Mouse (Mus musculus) cerebellum, adult 18-20 months (tissue): ENCODE data around the gene Gm4881.

Experiments
- DNase-seq, 2 experiments: peaks; one replicate each; pipeline ENCODE4 v3.0.0; 2021

The Gm4881 gene

GRCm38 (mm10) chr7:24892125-24892583, 52.1 kb downstream of the Gm4881 start:
- no peak for DNase-seq

GRCm38 (mm10) chr7:24891241-24892124, 52.8 kb downstream of the Gm4881 start:
- no peak for DNase-seq

DNA sequence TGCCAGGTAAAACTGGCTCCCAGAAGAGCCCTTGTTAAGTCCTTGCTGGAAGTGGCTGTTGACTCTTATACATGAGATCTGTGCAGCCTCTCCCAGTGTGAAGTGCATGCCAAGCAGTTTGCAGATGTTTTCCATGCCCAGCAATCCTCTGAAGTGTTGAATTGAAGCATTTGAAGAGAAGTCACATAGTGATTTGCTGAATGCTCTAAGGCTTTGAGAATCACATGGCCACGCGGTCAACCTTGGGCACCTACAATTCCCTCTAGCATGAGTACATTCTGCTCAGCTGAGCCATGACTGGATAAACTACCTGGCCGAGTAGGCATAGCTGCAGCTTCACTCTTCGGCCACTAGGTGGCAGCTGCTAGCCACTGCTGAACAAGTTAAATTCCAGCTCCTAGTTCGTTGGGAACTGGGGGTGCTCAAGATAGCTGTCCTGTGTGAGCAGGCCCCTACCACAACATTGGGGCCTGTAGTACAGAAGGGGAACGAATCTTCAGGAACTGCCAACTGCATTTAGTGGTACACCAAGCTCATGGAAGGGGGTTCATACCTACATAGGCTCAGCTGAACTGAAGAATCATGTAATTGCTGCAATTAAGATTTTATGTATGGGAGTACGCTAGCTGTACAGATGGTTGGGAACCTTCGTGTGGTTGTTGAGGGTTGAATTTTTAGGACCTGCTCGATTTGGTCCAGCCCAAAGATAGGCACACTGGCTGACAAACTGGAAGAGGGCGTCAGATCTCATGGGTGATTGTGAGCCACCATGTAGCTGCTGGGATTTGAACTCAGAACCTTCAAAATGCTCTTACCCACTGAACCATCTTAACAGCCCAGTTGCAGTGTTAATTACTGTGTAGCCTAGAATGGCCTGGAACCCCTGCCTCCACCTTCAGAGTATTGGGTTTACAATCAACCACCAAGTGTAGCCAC, 53.7 kb downstream of the Gm4881 start:
- peak; percentile 75 to 76 for DNase-seq

- DNase-seq = no peak
Observed at GRCm38 (mm10) chr7:24889431-24890220, 54.7 kb downstream of the Gm4881 start.

DNA sequence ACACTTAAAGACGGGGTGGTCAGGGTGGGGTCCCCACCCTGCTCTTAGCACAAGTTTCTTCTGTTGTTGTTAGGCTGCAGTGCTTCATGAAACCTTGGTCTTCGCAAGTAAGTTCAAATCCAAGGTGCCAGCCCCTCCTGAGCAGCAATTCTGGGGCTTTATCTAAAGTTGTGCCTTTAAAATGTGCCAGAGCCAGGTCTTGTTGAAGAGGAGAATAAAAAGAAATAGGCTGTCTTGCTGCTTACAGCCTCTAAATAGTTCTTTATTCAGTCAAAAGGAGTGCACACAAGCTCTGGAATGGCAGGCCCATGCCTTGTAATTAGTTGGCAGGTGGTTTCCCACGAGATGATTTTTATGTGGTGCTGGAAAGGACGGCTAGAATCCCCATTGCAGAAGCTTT, 57.2 kb downstream of the Gm4881 start:
- no peak for DNase-seq

DNA sequence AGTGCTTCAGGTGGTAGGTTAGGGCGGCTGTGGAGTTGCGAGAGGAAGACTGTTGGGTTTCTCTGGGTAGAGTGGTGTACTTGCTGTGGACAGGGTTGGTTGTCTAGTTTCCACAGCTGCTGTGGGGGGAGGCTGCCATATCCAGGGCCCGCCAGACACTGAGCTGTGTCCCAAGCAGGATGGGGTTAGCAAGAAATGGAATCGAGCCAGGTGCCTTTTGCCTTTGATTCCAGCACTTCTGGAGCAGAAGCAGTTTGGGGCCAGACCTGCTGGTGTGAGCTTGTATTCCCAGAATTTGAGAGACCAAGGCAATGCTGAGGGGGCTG, 58.0 kb downstream of the Gm4881 start:
- no peak for DNase-seq

GRCm38 (mm10) chr7:24885468-24886307, 58.6 kb downstream of the Gm4881 start:
- DNase-seq = no peak

DNA sequence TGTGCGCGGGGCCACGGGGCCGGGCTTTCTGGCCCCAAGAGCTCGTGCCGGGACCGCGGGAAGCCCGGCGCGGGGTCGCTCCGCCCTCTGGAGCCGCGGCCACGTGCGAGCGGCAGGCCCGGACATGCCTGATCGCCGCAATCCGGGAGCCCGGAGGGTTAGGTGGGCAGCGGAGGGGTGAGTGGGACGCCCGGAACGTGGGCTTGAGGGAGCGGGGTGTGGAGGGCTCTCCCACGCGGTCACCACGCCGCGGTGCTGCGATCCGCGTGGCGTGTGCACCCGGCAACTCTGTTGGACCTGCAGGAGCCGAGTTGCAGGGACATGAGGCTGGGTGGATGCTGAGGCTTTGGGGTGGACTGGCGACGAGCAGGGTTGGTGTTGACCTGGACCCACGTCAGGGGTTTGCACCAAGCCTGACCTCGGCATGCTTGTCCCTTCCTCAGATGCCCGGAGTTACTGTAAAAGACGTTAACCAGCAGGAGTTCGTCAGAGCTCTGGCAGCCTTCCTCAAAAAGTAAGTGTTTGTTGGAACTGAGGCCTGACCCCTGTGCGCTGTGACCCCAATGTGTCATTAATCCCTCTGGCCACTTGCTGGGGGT, 59.5 kb downstream of the Gm4881 start:
- peak in 1 of 2 experiments; percentile 34 for DNase-seq

DNA sequence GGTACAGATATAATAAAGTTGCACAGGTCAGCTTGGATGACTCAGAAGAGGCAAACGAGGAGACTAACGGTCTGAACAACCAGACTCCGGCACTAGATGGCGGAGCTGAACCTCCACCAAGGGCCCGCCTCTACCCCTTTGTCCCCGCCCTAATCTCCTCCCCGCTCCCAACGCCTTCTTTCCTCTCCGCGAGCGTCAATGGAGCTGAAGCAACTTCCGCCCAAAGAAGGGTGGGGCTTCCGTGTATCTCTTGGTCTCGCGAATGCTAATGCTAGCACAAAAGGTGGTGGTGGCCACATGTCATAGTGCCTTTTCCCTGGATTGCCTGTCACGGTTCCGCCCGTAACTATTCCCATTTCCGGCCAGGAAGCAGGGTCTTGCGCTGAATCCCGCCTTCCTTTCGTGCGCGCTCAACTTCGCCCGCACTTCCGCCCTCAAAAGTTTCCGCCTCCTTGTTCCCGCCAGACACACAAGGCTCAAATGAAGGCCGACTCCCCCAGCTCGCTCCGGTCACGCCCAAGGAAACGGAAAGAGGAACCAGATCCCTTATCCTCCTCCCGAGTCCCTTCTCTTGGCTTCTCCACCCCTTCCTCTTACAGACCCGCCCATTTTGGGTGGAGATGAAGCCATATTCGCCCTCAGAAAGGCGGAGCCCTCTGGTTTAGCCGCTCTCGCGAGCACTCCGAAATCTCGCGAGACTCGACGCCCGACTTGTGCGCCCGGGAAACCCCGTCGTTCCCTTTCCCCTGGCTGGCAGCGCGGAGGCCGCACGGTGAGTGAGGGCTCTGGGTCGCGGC, 60.2 kb downstream of the Gm4881 start, which contains the start of gene Rps19:
TSS of gene Rps19 (plus strand) at position 476 of the 797 bp plus-strand sequence.
- DNase-seq = peak; percentile 97 to 100

- DNase-seq = no peak
Observed at GRCm38 (mm10) chr7:24882416-24883199, 61.7 kb downstream of the Gm4881 start.

DNA sequence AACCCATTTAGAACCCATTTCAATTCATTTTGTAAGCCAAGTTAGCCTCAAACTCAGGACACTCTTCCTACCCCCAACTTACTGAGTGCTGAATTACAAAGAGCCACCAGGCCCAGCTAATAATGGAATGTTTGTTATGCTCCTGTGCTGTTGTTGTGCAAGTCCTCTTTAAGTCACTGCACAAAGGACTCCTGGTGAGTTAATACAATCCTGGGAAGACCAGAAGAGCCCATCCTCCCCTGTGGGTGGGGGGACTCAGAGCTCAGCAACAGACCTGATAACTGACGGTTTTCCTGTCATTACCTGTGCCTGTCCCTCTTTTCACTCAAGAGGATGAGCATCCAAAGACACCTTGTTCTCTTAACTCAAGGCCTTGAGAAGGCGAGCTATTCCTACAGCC, 64.7 kb downstream of the Gm4881 start:
- DNase-seq = no peak

DNA sequence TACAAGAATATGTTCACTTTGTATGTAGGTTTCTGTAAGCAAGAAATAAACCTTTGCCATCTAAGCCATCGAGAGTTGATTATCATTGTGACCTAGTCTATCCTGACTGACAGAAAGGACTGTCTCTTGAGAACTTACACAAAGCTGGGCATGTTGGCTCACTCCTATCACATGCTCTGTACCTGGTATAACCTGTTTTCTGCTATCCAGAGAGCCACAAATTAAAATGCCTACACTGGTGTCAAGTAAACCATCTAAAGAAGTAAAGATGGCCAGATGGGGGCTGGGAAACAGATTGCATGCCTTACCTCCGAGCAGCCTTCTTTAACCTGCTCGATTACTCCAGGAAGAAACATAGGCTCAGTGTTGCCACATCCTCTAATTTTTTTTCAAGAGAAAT, 66.7 kb downstream of the Gm4881 start:
- DNase-seq = no peak
